Mouse (Mus musculus) midbrain, embryonic 14.5 days (tissue): ENCODE measurements around the gene Nfix. TPM values are rescaled to one million over a fixed set of nuclear protein-coding genes. Genes with fewer than 3 reads are reported as not detected.

Experiments used
- ATAC-seq: fragments of 200-750 bp; cut with Nextera tagmentation; 2 replicates; pipeline ENCODE4 v1.8.0; 2017; ENCODE audit warnings: moderate number of reproducible peaks, moderate library complexity; ENCODE audit not compliant: low FRiP score, low TSS enrichment
- DNase-seq: peaks from one replicate; pipeline ENCODE4 v3.0.0-alpha.2; 2015
- H3K27ac ChIP-seq: fragments of 300-500 bp; sonication (generic); replicated peaks from 2 replicates; pipeline ENCODE4 v1.5.1; 2014; ENCODE audit warnings: mild to moderate bottlenecking, low read depth, low read length, moderate library complexity
- H3K27me3 ChIP-seq: fragments of 300-500 bp; sonication (generic); 2 replicates; pipeline ENCODE4 v1.6.1; 2014; ENCODE audit warnings: low read length, control low read depth, mixed read lengths; ENCODE audit not compliant: control insufficient read depth, insufficient read depth
- H3K36me3 ChIP-seq: fragments of 300-500 bp; sonication (generic); 2 replicates; pipeline ENCODE4 v1.6.1; 2014; ENCODE audit warnings: low read length, control low read depth; ENCODE audit not compliant: control insufficient read depth, insufficient read depth
- H3K4me1 ChIP-seq: fragments of 300-500 bp; sonication (generic); 2 replicates; pipeline ENCODE4 v1.6.1; 2014; ENCODE audit warnings: mild to moderate bottlenecking, antibody characterized with exemption, low read length, control low read depth; ENCODE audit not compliant: control insufficient read depth, insufficient read depth
- H3K4me2 ChIP-seq: fragments of 300-500 bp; sonication (generic); 2 replicates; pipeline ENCODE4 v1.6.1; 2014; ENCODE audit warnings: mild to moderate bottlenecking, low read length, moderate library complexity
- H3K4me3 ChIP-seq: fragments of 300-500 bp; sonication (generic); replicated peaks from 2 replicates; pipeline ENCODE4 v1.5.1; 2014; ENCODE audit warnings: low read depth, low read length
- H3K9ac ChIP-seq: fragments of 300-500 bp; sonication (generic); replicated peaks from 2 replicates; pipeline ENCODE4 v1.6.1; 2014; ENCODE audit warnings: mild to moderate bottlenecking, low read length, moderate library complexity
- H3K9me3 ChIP-seq: fragments of 300-500 bp; sonication (generic); 2 replicates; pipeline ENCODE4 v1.6.1; 2016; ENCODE audit warnings: low read length, control low read depth, mixed read lengths; ENCODE audit not compliant: control insufficient read depth
- WGBS: fragments of 180-500 bp; shearing (Covaris S2); extraction: QIAGEN DNeasy Blood & Tissue Kit; methylation state at CpG from one replicate; pipeline ENCODE4 v1.1.7; 2014; 5-methylcytosine and 5-hydroxymethylcytosine counted together
- polyA plus RNA-seq: library from polyadenylated mRNA; unstranded; fragments of >200 nt; fragmentation: Nextera tagmentation; extraction: Ambion mirVana; gene quantifications from 2 replicates; pipeline ENCODE4 v1.2.1, GENCODE M21; 2014

The Nfix gene
- polyA plus RNA-seq, 1 experiment from 2014 or later = 45.9 TPM

GRCm38 (mm10) chr8:84730541-84731370, 69.4 kb downstream of the Nfix start:
- H3K4me3 ChIP-seq = no peak overlapping the region
- H3K4me1 ChIP-seq = peaks cover 37% of the 10 kb centered on the region
- H3K36me3 ChIP-seq = no peaks in the 10 kb centered on the region
- no peaks in the 10 kb centered on the region for H3K27me3 ChIP-seq
- H3K9me3 ChIP-seq = no peaks in the 10 kb centered on the region
- H3K9ac ChIP-seq = no peak overlapping the region
- DNase-seq = peak; percentile 68
- H3K27ac ChIP-seq = peak overlapping the region; percentile 78
- H3K4me2 ChIP-seq = no peak overlapping the region
- WGBS = 22% methylated on average over 9 of the region's 9 CpGs
- ATAC-seq = peak; percentile 46

GRCm38 (mm10) chr8:84729921-84730362, 70.2 kb downstream of the Nfix start:
- ATAC-seq = no peak
- no peaks in the 10 kb centered on the region for H3K36me3 ChIP-seq
- H3K27me3 ChIP-seq = no peaks in the 10 kb centered on the region
- H3K27ac ChIP-seq = peak overlapping the region; percentile 78
- no peaks in the 10 kb centered on the region for H3K9me3 ChIP-seq
- WGBS = 90% methylated on average over 16 of the region's 16 CpGs
- no peak for DNase-seq
- no peak overlapping the region for H3K4me3 ChIP-seq
- H3K4me1 ChIP-seq = peaks cover 45% of the 10 kb centered on the region
- H3K9ac ChIP-seq = no peak overlapping the region
- no peak overlapping the region for H3K4me2 ChIP-seq

DNA sequence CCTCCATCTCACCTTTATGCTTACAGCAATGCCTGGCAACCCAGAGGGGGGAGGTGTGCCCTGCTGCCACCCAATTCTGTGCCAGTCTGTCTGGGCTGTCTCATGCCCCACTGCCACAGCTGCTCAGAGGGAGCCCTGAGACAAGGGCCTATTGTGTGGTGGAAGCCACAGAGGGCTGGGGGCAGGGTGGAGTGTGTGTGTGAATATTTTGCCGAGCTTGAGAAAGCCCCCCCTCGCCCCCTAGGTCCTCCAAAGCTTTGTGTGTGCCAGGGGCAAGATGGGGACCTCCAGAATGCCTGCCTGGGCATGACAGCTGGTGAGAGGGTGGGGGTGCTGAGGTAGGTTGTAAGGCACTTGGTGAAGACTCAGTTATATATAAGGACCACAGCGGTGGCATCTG, 71.7 kb downstream of the Nfix start:
- Histone ChIP-seq H3K4me2 (no peak overlapping the region), H3K4me3 (no peak overlapping the region), H3K27ac (peak overlapping the region; percentile 78), H3K4me1 (peaks cover 58% of the 10 kb centered on the region), H3K9me3 (no peaks in the 10 kb centered on the region), H3K9ac (no peak overlapping the region), H3K36me3 (no peaks in the 10 kb centered on the region), H3K27me3 (no peaks in the 10 kb centered on the region)
- DNase-seq (peak; percentile 69), ATAC-seq (peak; percentile 74)
- WGBS = 49% methylated on average over 3 of the region's 3 CpGs

DNA sequence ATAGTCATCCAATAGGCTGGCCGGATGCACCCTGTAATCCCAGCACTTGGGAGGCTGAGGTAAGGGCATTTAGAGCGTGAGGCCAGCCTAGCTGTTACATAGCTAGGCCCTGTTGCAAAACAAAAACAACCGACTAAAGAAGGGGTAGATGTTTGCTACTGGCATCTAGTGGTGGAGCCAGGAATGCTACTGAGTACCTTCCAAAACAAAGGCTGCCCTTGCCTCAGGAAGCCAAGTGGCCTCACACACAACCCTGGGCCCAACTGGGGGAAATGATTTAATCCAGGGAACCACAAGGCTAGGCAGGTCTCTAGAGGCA, 74.2 kb downstream of the Nfix start:
- no peaks in the 10 kb centered on the region for H3K9me3 ChIP-seq
- peaks cover 46% of the 10 kb centered on the region for H3K4me1 ChIP-seq
- ATAC-seq (no peak), DNase-seq (no peak)
- peak overlapping the region; percentile 57 for H3K27ac ChIP-seq
- 22% methylated on average over 3 of the region's 3 CpGs for WGBS
- H3K4me2 ChIP-seq = no peak overlapping the region
- H3K36me3 ChIP-seq = no peaks in the 10 kb centered on the region
- no peak overlapping the region for H3K4me3 ChIP-seq
- H3K27me3 ChIP-seq = no peaks in the 10 kb centered on the region
- H3K9ac ChIP-seq = no peak overlapping the region

GRCm38 (mm10) chr8:84725246-84725940, 74.8 kb downstream of the Nfix start:
- H3K36me3 ChIP-seq = no peaks in the 10 kb centered on the region
- no peak overlapping the region for H3K4me3 ChIP-seq
- H3K4me1 ChIP-seq = peaks cover 41% of the 10 kb centered on the region
- DNase-seq (no peak), ATAC-seq (no peak)
- no peaks in the 10 kb centered on the region for H3K27me3 ChIP-seq
- H3K4me2 ChIP-seq = no peak overlapping the region
- H3K9ac ChIP-seq = no peak overlapping the region
- H3K27ac ChIP-seq = peak overlapping the region; percentile 57
- WGBS = 55% methylated on average over 10 of the region's 10 CpGs
- H3K9me3 ChIP-seq = no peaks in the 10 kb centered on the region

DNA sequence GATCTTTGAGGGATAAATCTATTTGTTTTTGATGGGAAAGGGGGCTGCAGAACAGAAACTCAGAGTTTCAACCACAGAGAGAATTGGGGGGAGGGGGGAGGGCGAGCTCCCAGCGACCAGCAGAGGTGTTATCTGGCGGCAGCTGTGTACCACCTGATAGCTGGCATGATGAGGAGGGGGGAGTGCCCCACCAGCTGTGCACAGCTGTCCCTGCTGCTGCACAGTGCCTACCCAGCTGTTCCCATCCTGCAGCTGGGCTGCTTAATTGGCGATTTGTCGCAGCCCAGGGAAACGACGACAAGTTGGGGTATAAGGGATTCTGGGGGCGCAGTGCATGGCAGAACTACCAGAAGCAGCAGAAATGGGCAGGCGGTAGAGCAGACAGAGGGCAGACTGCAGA, 75.5 kb downstream of the Nfix start:
- H3K36me3 ChIP-seq = no peaks in the 10 kb centered on the region
- no peak overlapping the region for H3K27ac ChIP-seq
- H3K27me3 ChIP-seq = no peaks in the 10 kb centered on the region
- no peak for ATAC-seq
- no peak overlapping the region for H3K4me3 ChIP-seq
- no peak overlapping the region for H3K9ac ChIP-seq
- no peaks in the 10 kb centered on the region for H3K9me3 ChIP-seq
- no peak for DNase-seq
- no peak overlapping the region for H3K4me2 ChIP-seq
- peaks cover 36% of the 10 kb centered on the region for H3K4me1 ChIP-seq
- WGBS = 52% methylated on average over 9 of the region's 9 CpGs

GRCm38 (mm10) chr8:84723571-84723900, 76.6 kb downstream of the Nfix start:
- H3K9ac ChIP-seq = peak overlapping the region; percentile 23; the same call in 1 of the 2 replicates
- no peaks in the 10 kb centered on the region for H3K9me3 ChIP-seq
- DNase-seq = no peak
- H3K27ac ChIP-seq = peak overlapping the region; percentile 81
- no peak overlapping the region; the same call in 1 of the 2 replicates for H3K4me2 ChIP-seq
- H3K4me3 ChIP-seq = no peak overlapping the region
- H3K27me3 ChIP-seq = no peaks in the 10 kb centered on the region
- 29% methylated on average over 7 of the region's 7 CpGs for WGBS
- peaks cover 33% of the 10 kb centered on the region for H3K4me1 ChIP-seq
- H3K36me3 ChIP-seq = no peaks in the 10 kb centered on the region
- ATAC-seq = no peak

GRCm38 (mm10) chr8:84722850-84723570, 77.1 kb downstream of the Nfix start, which contains the start of gene G430095P16Rik:
Gene G430095P16Rik, plus strand, starts transcription at chr8:84723007.
- no peaks in the 10 kb centered on the region for H3K27me3 ChIP-seq
- WGBS = 14% methylated on average over 10 of the region's 10 CpGs

More at GRCm38 (mm10) chr8:84722850-84723570, 77.1 kb downstream of the Nfix start, which contains the start of gene G430095P16Rik:
- H3K27ac ChIP-seq = peak within 1 kb of the TSS; percentile 81
- peak within 1 kb of the TSS; percentile 23; the same call in 1 of the 2 replicates for H3K9ac ChIP-seq
- no peak within 1 kb of the TSS for H3K4me3 ChIP-seq
- H3K4me1 ChIP-seq = peaks cover 30% of the 10 kb centered on the region
- no peaks in the 10 kb centered on the region for H3K36me3 ChIP-seq
- peak; percentile 70 for DNase-seq
- no peaks in the 10 kb centered on the region for H3K9me3 ChIP-seq
- ATAC-seq = peak; percentile 67
- peak within 1 kb of the TSS; percentile 3; the same call in 1 of the 2 replicates for H3K4me2 ChIP-seq
